Mouse (Mus musculus) CD4-positive helper T cell, adult 2 months (primary cell): ENCODE results near the gene Gja3.

Experiments used
- DNase-seq: peaks from one replicate; pipeline ENCODE4 v3.0.0-alpha.2; 2012; ENCODE audit warnings: low read depth, missing footprints, low spot score

The Gja3 gene

GRCm38 (mm10) chr14:57057563-57058321, at the start of gene Gja3:
Gja3 (minus strand) TSS chr14:57058100.
- peak; percentile 11 for DNase-seq

- no peak for DNase-seq
Observed at GRCm38 (mm10) chr14:57107091-57107490, 49.2 kb upstream of the Gja3 start.

- no peak for DNase-seq
Observed at GRCm38 (mm10) chr14:57105721-57106120, 47.8 kb upstream of the Gja3 start.

- DNase-seq, result no peak
Observed at GRCm38 (mm10) chr14:57105111-57105510, 47.2 kb upstream of the Gja3 start.

- peak; percentile 33 for DNase-seq
Observed at GRCm38 (mm10) chr14:57104106-57105023, 46.5 kb upstream of the Gja3 start, which contains the start of gene Gjb2. Gjb2 (minus strand) TSS chr14:57104702.

- DNase-seq, result peak; percentile 27
Observed at GRCm38 (mm10) chr14:57103711-57104105, 45.8 kb upstream of the Gja3 start.

GRCm38 (mm10) chr14:57103121-57103520, 45.2 kb upstream of the Gja3 start:
- no peak for DNase-seq

GRCm38 (mm10) chr14:57101623-57102022, 43.7 kb upstream of the Gja3 start:
- DNase-seq, result no peak

GRCm38 (mm10) chr14:57095855-57096254, 38.0 kb upstream of the Gja3 start:
- DNase-seq, result no peak

GRCm38 (mm10) chr14:57093029-57093428, 35.1 kb upstream of the Gja3 start:
- peak; percentile 57 for DNase-seq

- no peak for DNase-seq
Observed at GRCm38 (mm10) chr14:57090001-57090400, 32.1 kb upstream of the Gja3 start.

GRCm38 (mm10) chr14:57089107-57089506, 31.2 kb upstream of the Gja3 start:
- no peak for DNase-seq

GRCm38 (mm10) chr14:57084180-57084668, 26.3 kb upstream of the Gja3 start:
- DNase-seq, result no peak

GRCm38 (mm10) chr14:57082863-57083262, 25.0 kb upstream of the Gja3 start:
- DNase-seq, result no peak

- no peak for DNase-seq
Observed at GRCm38 (mm10) chr14:57075537-57075936, 17.6 kb upstream of the Gja3 start.

- DNase-seq, result peak; percentile 36
Observed at GRCm38 (mm10) chr14:57069906-57070305, 12.0 kb upstream of the Gja3 start.

- no peak for DNase-seq
Observed at GRCm38 (mm10) chr14:57066053-57066452, 8.2 kb upstream of the Gja3 start.

- DNase-seq, result peak; percentile 32
Observed at GRCm38 (mm10) chr14:57060052-57060451, 2.2 kb upstream of the Gja3 start.

GRCm38 (mm10) chr14:57057204-57057562, 717 bp downstream of the Gja3 start:
- DNase-seq, result no peak

- DNase-seq, result no peak
Observed at GRCm38 (mm10) chr14:57052713-57053112, 5.2 kb downstream of the Gja3 start.

- no peak for DNase-seq
Observed at GRCm38 (mm10) chr14:57043863-57044262, 14.0 kb downstream of the Gja3 start.

- no peak for DNase-seq
Observed at GRCm38 (mm10) chr14:57041439-57041838, 16.5 kb downstream of the Gja3 start.
